In genomic region chr6:35479651-35480335, GRCm38 (mm10) we compare ENCODE assay signal across 22 mouse cellular contexts. TPM values are rescaled to one million over a fixed set of nuclear protein-coding genes. Genes with fewer than 3 reads are reported as not detected.
DNase-seq lines count a peak whose midpoint lies in the region; ATAC-seq and TF ChIP-seq lines count a peak whose summit lies in the region.
"Had no signal": no experiment of that assay in that cellular context is flagged by ENCODE, and none has a peak within 500 bp of the region (broad histone marks: within the 10 kb centered on the region; RNA-seq: fewer than 3 reads in every experiment).

No protein-coding gene starts in this region.

- H3K9me3 ChIP-seq in forebrain, embryonic 16.5 days (ENCODE audit: control insufficient read depth, low read length), result no peaks in the 10 kb centered on the region
- no peaks in the 10 kb centered on the region for H3K9me3 ChIP-seq in forebrain, embryonic 12.5 days
- H3K9me3 ChIP-seq: embryonic facial prominence, embryonic 12.5 days; limb, embryonic 15.5 days; liver, embryonic 15.5 days; neural tube, embryonic 12.5 days had no signal

- DNase-seq in adrenal gland, postnatal 10 days, result peak; percentile 7
- DNase-seq in adrenal gland, adult (ENCODE audit: inconsistent age in 2 of 2, low spot score in 1 of 2), result no peak
- DNase-seq in kidney, postnatal 14 days, result peak; percentile 6
- no peak for DNase-seq in kidney, adult 2 months
- DNase-seq in natural killer cell, adult 2 months (ENCODE audit: low spot score in 2 of 2), result no peak
- DNase-seq in layer of hippocampus, postnatal 14 days (ENCODE audit: low spot score in 2 of 2), result no peak
- DNase-seq: cerebellum, adult 2 months; gastrocnemius, postnatal 14 days; heart, postnatal 10 days; kidney, adult 18-20 months; kidney, postnatal 10 days; right cerebral cortex, adult 18-20 months had no signal

- WGBS in forebrain, embryonic 16.5 days, result 21% methylated on average over 5 of the region's 5 CpGs
- WGBS in forebrain, embryonic 12.5 days, result 47% methylated on average over 5 of the region's 5 CpGs
- 72% methylated on average over 5 of the region's 5 CpGs for WGBS in kidney, adult 2 months

- H3K27ac ChIP-seq in forebrain, embryonic 16.5 days (ENCODE audit: low read length), result no peak overlapping the region
- H3K27ac ChIP-seq in forebrain, embryonic 12.5 days, result no peak overlapping the region
- H3K27ac ChIP-seq in kidney, adult 2 months (ENCODE audit: insufficient read depth, low read depth, low read length), result no peak overlapping the region
- H3K27ac ChIP-seq: embryonic facial prominence, embryonic 12.5 days; layer of hippocampus, adult 2 months; limb, embryonic 15.5 days; liver, embryonic 15.5 days; macrophage; neural tube, embryonic 12.5 days; stomach, postnatal 0 days had no signal

- no peak overlapping the region for H3K4me2 ChIP-seq in forebrain, embryonic 16.5 days (ENCODE audit: low read length)
- no peak overlapping the region for H3K4me2 ChIP-seq in forebrain, embryonic 12.5 days
- H3K4me2 ChIP-seq: embryonic facial prominence, embryonic 12.5 days; limb, embryonic 15.5 days; liver, embryonic 15.5 days; neural tube, embryonic 12.5 days had no signal

- H3K9ac ChIP-seq in forebrain, embryonic 16.5 days (replicated peaks; ENCODE audit: low read depth, low read length), result no peak overlapping the region
- no peak overlapping the region for H3K9ac ChIP-seq in forebrain, embryonic 12.5 days
- H3K9ac ChIP-seq: embryonic facial prominence, embryonic 12.5 days; limb, embryonic 15.5 days; liver, embryonic 15.5 days; neural tube, embryonic 12.5 days had no signal

- no peaks in the 10 kb centered on the region for H3K4me1 ChIP-seq in forebrain, embryonic 16.5 days (replicated peaks; ENCODE audit: control insufficient read depth, insufficient read depth, low read length)
- H3K4me1 ChIP-seq in forebrain, embryonic 12.5 days, result no peaks in the 10 kb centered on the region; the same call in 1 of the 2 replicates
- H3K4me1 ChIP-seq in kidney, adult 2 months (ENCODE audit: control insufficient read depth, insufficient read depth, low read length), result no peaks in the 10 kb centered on the region
- H3K4me1 ChIP-seq: embryonic facial prominence, embryonic 12.5 days; limb, embryonic 15.5 days; liver, embryonic 15.5 days; neural tube, embryonic 12.5 days had no signal

- H3K4me3 ChIP-seq in forebrain, embryonic 16.5 days (replicated peaks; ENCODE audit: low read length), result no peak overlapping the region
- H3K4me3 ChIP-seq in forebrain, embryonic 12.5 days (replicated peaks), result no peak overlapping the region
- H3K4me3 ChIP-seq in kidney, adult 2 months (ENCODE audit: insufficient read depth, low read depth, low read length), result no peak overlapping the region
- H3K4me3 ChIP-seq: embryonic facial prominence, embryonic 12.5 days; layer of hippocampus, adult 2 months; limb, embryonic 15.5 days; liver, embryonic 15.5 days; neural tube, embryonic 12.5 days had no signal

- 0 out of 2 replicates have a peak, but pooled peaks have one; percentile 33 for ATAC-seq in forebrain, embryonic 16.5 days
- ATAC-seq in forebrain, embryonic 12.5 days (ENCODE audit: low FRiP score), result no peak
- ATAC-seq: Patski had no signal

- no peaks in the 10 kb centered on the region for H3K36me3 ChIP-seq in forebrain, embryonic 16.5 days (ENCODE audit: control insufficient read depth, insufficient read depth)
- H3K36me3 ChIP-seq in forebrain, embryonic 12.5 days (replicated peaks), result no peaks in the 10 kb centered on the region
- H3K36me3 ChIP-seq in kidney, adult 2 months (ENCODE audit: control insufficient read depth, insufficient read depth, low read length), result no peaks in the 10 kb centered on the region
- H3K36me3 ChIP-seq: embryonic facial prominence, embryonic 12.5 days; limb, embryonic 15.5 days; liver, embryonic 15.5 days; neural tube, embryonic 12.5 days had no signal

- no peak for TF ChIP-seq CTCF in kidney, adult 2 months (conservative IDR thresholded peaks at IDR 0.05; ENCODE audit: insufficient read depth, insufficient read length, low read depth, low read length)

- TF ChIP-seq POLR2A in kidney, adult 2 months (IDR thresholded peaks at IDR 0.05; ENCODE audit: low read depth, low read length), result no peak

- no peaks in the 10 kb centered on the region for H3K27me3 ChIP-seq in forebrain, embryonic 16.5 days (replicated peaks; ENCODE audit: control insufficient read depth, insufficient read depth, low read length)
- H3K27me3 ChIP-seq in forebrain, embryonic 12.5 days, result no peaks in the 10 kb centered on the region
- H3K27me3 ChIP-seq in kidney, adult 2 months (replicated peaks; ENCODE audit: control insufficient read depth, insufficient read depth, low read length), result no peaks in the 10 kb centered on the region
- H3K27me3 ChIP-seq: embryonic facial prominence, embryonic 12.5 days; limb, embryonic 15.5 days; liver, embryonic 15.5 days; neural tube, embryonic 12.5 days; Patski had no signal

RNA-seq across cellular contexts. Expression of gene Mtpn, which starts 59.9 kb away (rescaled TPM):
- 100 to 1,000 TPM; 103 to 106 TPM for total RNA-seq in adrenal gland, postnatal 10 days (2021)
- polyA plus RNA-seq in forebrain, embryonic 16.5 days (2015; fragmentation: Nextera tagmentation; extraction: Ambion mirVana), result 268 and 272 TPM in 2 replicates
- 172 and 179 TPM in 2 replicates for polyA plus RNA-seq in forebrain, embryonic 12.5 days (2016; fragmentation: Nextera tagmentation; extraction: Ambion mirVana)
- polyA plus RNA-seq in kidney, adult 2 months (2012; rRNA removed), result 37.3 and 46.9 TPM in 2 replicates
- 100 to 1,000 TPM; 280 to 291 TPM for total RNA-seq in layer of hippocampus, postnatal 14 days (2021)

Comparison
In these comparisons a context has a peak if more than half of its experiments do, and no peak if none do; other contexts are left out.
1. DNase-seq: peak in adrenal gland, postnatal 10 days (single experiment) and kidney, postnatal 14 days (single experiment); none in adrenal gland, adult (0 of 2), kidney, adult 2 months (single experiment), natural killer cell, adult 2 months (0 of 2) and layer of hippocampus, postnatal 14 days (0 of 2).